Mouse (Mus musculus): Measurements from ENCODE around the gene Ksr1. TPM values are rescaled to one million over a fixed set of nuclear protein-coding genes. Genes with fewer than 3 reads are reported as not detected.

Ksr1 gene
- polyA plus RNA-seq, 1 experiment from 2014 or later = 3.3 TPM

DNA sequence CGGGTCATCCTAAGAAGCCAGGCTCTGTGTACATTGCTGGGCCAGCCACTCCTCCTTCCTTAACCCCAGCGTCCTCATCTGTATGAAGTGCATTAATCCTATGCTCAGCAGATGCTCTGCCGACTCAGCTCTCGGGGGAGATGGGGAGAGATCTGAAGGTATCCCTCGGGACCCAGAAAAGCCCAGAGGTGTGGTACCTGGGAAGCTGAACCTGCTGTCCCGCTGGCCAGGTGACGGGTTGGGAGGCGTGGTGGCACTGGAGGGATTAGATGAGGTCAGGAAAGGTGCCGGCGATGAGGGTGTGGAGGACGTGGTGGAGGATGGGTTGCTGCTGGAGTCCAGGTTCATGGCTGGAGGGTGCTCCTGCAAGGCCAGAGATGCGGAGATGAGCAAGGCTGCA lies 113.2 kb downstream of the Ksr1 start:
- Histone ChIP-seq H3K4me3 (ENCODE audit: low read length) (no peak overlapping the region), H3K27me3 (ENCODE audit: control insufficient read depth, insufficient read depth, low read length) (no peaks in the 10 kb centered on the region), H3K9ac (ENCODE audit: low read length) (no peak overlapping the region), H3K27ac (ENCODE audit: low read length) (no peak overlapping the region), H3K4me1 (ENCODE audit: control insufficient read depth, insufficient read depth, low read length) (peaks cover 8% of the 10 kb centered on the region; the same call in 1 of the 2 replicates), H3K4me2 (ENCODE audit: low read depth, low read length) (no peak overlapping the region), H3K36me3 (ENCODE audit: control insufficient read depth, insufficient read depth) (peaks cover 12% of the 10 kb centered on the region), H3K9me3 (replicated peaks; ENCODE audit: control insufficient read depth, low read length) (no peaks in the 10 kb centered on the region)
- no peak for ATAC-seq (replicated peaks; ENCODE audit: extremely low read depth, insufficient read depth, low FRiP score)
- WGBS = 82% methylated on average over 12 of the region's 12 CpGs

GRCm38 (mm10) chr11:79031452-79031746 lies 114.8 kb downstream of the Ksr1 start:
- H3K36me3 ChIP-seq (ENCODE audit: control insufficient read depth, insufficient read depth) = peaks cover 22% of the 10 kb centered on the region
- ATAC-seq (replicated peaks; ENCODE audit: extremely low read depth, insufficient read depth, low FRiP score) = no peak
- 63% methylated on average over 5 of the region's 5 CpGs for WGBS
- peaks cover 5% of the 10 kb centered on the region; the same call in 1 of the 2 replicates for H3K4me1 ChIP-seq (ENCODE audit: control insufficient read depth, insufficient read depth, low read length)
- H3K9me3 ChIP-seq (replicated peaks; ENCODE audit: control insufficient read depth, low read length) = no peaks in the 10 kb centered on the region
- H3K27ac ChIP-seq (ENCODE audit: low read length) = no peak overlapping the region
- no peak overlapping the region; the same call in 1 of the 2 replicates for H3K9ac ChIP-seq (ENCODE audit: low read length)
- no peak overlapping the region for H3K4me3 ChIP-seq (ENCODE audit: low read length)
- no peak overlapping the region for H3K4me2 ChIP-seq (ENCODE audit: low read depth, low read length)
- H3K27me3 ChIP-seq (ENCODE audit: control insufficient read depth, insufficient read depth, low read length) = no peaks in the 10 kb centered on the region

GRCm38 (mm10) chr11:79030570-79031451 lies 115.4 kb downstream of the Ksr1 start:
- 40% methylated on average over 19 of the region's 19 CpGs for WGBS
- Histone ChIP-seq H3K9ac (ENCODE audit: low read length) (no peak overlapping the region; the same call in 1 of the 2 replicates), H3K27ac (ENCODE audit: low read length) (peak overlapping the region; percentile 30; the same call in 1 of the 2 replicates), H3K9me3 (replicated peaks; ENCODE audit: control insufficient read depth, low read length) (no peaks in the 10 kb centered on the region), H3K4me3 (ENCODE audit: low read length) (no peak overlapping the region), H3K27me3 (ENCODE audit: control insufficient read depth, insufficient read depth, low read length) (no peaks in the 10 kb centered on the region), H3K36me3 (ENCODE audit: control insufficient read depth, insufficient read depth) (peaks cover 23% of the 10 kb centered on the region), H3K4me1 (ENCODE audit: control insufficient read depth, insufficient read depth, low read length) (peaks cover 3% of the 10 kb centered on the region; the same call in 1 of the 2 replicates), H3K4me2 (ENCODE audit: low read depth, low read length) (no peak overlapping the region)
- ATAC-seq (replicated peaks; ENCODE audit: extremely low read depth, insufficient read depth, low FRiP score) = no peak

DNA sequence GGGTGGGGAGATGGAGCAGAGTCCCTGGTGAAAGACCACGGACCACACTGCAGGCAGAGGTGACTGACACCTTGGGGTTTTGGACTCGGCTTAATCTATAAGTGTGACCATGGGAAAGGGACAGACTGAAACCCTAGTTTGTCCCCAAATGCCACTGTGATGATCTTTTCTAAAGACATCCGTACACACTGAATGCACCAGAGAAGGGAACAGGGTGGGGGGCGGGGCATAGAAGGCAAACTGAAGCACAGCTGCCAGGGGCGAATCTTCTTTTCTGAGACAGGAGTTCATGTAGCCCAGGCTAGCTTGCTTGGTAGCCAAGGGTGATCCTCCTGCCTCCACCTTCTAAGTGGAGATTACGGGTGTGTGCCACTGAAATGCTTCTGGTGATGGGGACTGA lies 122.5 kb downstream of the Ksr1 start:
- Histone ChIP-seq H3K36me3 (ENCODE audit: control insufficient read depth, insufficient read depth) (peaks cover 32% of the 10 kb centered on the region), H3K9ac (ENCODE audit: low read length) (peak overlapping the region; percentile 34; the same call in 1 of the 2 replicates), H3K9me3 (replicated peaks; ENCODE audit: control insufficient read depth, low read length) (no peaks in the 10 kb centered on the region), H3K27ac (ENCODE audit: low read length) (peak overlapping the region; percentile 85), H3K4me3 (ENCODE audit: low read length) (peak overlapping the region; percentile 4; the same call in 1 of the 2 replicates), H3K4me1 (ENCODE audit: control insufficient read depth, insufficient read depth, low read length) (0 out of 2 replicates have a peak, but pooled peaks cover 3% of the 10 kb centered on the region), H3K27me3 (ENCODE audit: control insufficient read depth, insufficient read depth, low read length) (no peaks in the 10 kb centered on the region), H3K4me2 (ENCODE audit: low read depth, low read length) (peak overlapping the region; percentile 28)
- no peak for ATAC-seq (replicated peaks; ENCODE audit: extremely low read depth, insufficient read depth, low FRiP score)
- 60% methylated on average over 6 of the region's 6 CpGs for WGBS

- Histone ChIP-seq H3K9me3 (replicated peaks; ENCODE audit: control insufficient read depth, low read length) (no peaks in the 10 kb centered on the region), H3K9ac (ENCODE audit: low read length) (peak overlapping the region; percentile 34; the same call in 1 of the 2 replicates), H3K4me1 (ENCODE audit: control insufficient read depth, insufficient read depth, low read length) (0 out of 2 replicates have a peak, but pooled peaks cover 3% of the 10 kb centered on the region), H3K27ac (ENCODE audit: low read length) (peak overlapping the region; percentile 85), H3K4me2 (ENCODE audit: low read depth, low read length) (peak overlapping the region; percentile 28), H3K4me3 (ENCODE audit: low read length) (peak overlapping the region; percentile 4; the same call in 1 of the 2 replicates), H3K27me3 (ENCODE audit: control insufficient read depth, insufficient read depth, low read length) (no peaks in the 10 kb centered on the region), H3K36me3 (ENCODE audit: control insufficient read depth, insufficient read depth) (peaks cover 36% of the 10 kb centered on the region)
- ATAC-seq (replicated peaks; ENCODE audit: extremely low read depth, insufficient read depth, low FRiP score) = peak; percentile 76
- 22% methylated on average over 7 of the region's 7 CpGs for WGBS
Observed at GRCm38 (mm10) chr11:79023342-79023741, 122.9 kb downstream of the Ksr1 start.

DNA sequence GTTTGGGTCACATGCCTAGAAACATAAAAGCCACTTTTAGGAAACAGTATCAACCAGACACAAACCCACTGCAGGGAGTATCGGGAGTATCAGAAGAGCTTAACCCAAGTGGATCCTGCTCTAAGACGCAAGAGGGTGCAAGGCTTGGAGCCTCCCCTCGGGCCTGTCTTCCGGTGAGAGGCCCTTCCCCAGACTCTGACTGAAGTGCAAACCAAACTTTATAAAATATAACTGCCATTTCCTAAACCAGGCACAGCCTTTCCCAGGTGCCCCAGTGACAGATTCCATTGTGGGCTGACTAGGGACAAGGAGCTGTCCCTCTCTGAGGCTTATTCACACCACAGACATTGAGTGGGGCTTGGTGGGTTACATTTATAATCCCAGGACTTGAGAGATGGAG lies 123.4 kb downstream of the Ksr1 start:
- Histone ChIP-seq H3K4me1 (ENCODE audit: control insufficient read depth, insufficient read depth, low read length) (0 out of 2 replicates have a peak, but pooled peaks cover 3% of the 10 kb centered on the region), H3K9me3 (replicated peaks; ENCODE audit: control insufficient read depth, low read length) (no peaks in the 10 kb centered on the region), H3K27me3 (ENCODE audit: control insufficient read depth, insufficient read depth, low read length) (no peaks in the 10 kb centered on the region), H3K4me3 (ENCODE audit: low read length) (no peak overlapping the region), H3K36me3 (ENCODE audit: control insufficient read depth, insufficient read depth) (peaks cover 37% of the 10 kb centered on the region), H3K4me2 (ENCODE audit: low read depth, low read length) (peak overlapping the region; percentile 28), H3K9ac (ENCODE audit: low read length) (peak overlapping the region; percentile 34; the same call in 1 of the 2 replicates), H3K27ac (ENCODE audit: low read length) (peak overlapping the region; percentile 85)
- 0 out of 2 replicates have a peak, but pooled peaks have one; percentile 14 for ATAC-seq (replicated peaks; ENCODE audit: extremely low read depth, insufficient read depth, low FRiP score)
- 66% methylated on average over 4 of the region's 4 CpGs for WGBS

GRCm38 (mm10) chr11:79020535-79021045 lies 125.6 kb downstream of the Ksr1 start:
- no peak overlapping the region for H3K4me2 ChIP-seq (ENCODE audit: low read depth, low read length)
- 0 out of 2 replicates have a peak, but pooled peaks cover 3% of the 10 kb centered on the region for H3K4me1 ChIP-seq (ENCODE audit: control insufficient read depth, insufficient read depth, low read length)
- 75% methylated on average over 21 of the region's 21 CpGs for WGBS
- no peak overlapping the region for H3K9ac ChIP-seq (ENCODE audit: low read length)
- H3K4me3 ChIP-seq (ENCODE audit: low read length) = no peak overlapping the region
- H3K27me3 ChIP-seq (ENCODE audit: control insufficient read depth, insufficient read depth, low read length) = no peaks in the 10 kb centered on the region
- no peak for ATAC-seq (replicated peaks; ENCODE audit: extremely low read depth, insufficient read depth, low FRiP score)
- peaks cover 28% of the 10 kb centered on the region for H3K36me3 ChIP-seq (ENCODE audit: control insufficient read depth, insufficient read depth)
- no peak overlapping the region for H3K27ac ChIP-seq (ENCODE audit: low read length)
- no peaks in the 10 kb centered on the region for H3K9me3 ChIP-seq (replicated peaks; ENCODE audit: control insufficient read depth, low read length)

DNA sequence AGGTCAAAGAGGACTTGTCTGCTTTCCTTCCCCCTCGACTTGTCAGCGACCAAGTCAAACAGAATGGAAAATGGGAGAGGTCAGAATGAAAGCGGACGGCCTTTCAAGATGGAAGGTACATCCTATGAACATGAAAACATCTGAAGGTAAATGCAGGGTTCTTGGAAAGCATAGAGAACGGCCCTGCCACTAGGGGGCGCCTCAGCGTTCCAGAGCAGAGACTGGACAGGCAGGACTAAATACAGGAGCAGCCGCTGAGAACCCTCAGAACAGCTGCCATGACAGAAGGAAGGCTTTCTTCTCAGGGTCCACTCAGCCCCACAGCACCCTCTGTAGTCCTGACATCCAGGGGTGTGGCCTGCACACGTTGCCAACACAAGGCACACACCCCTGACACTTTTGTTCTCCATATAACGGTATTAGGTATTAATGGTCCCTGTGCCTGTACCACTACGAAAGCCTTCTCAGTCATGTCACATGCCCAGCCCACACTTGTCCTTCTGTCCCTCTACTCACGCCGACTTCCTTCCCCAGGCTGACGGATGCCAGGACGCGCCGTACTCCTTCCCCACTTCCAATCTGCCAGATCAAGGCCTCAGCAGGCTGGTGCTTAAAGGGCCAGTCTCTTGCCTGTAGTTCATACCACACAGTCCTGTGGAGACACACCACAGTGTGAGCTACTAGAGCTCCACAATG lies 126.2 kb downstream of the Ksr1 start:
- no peak overlapping the region for H3K27ac ChIP-seq (ENCODE audit: low read length)
- WGBS = 70% methylated on average over 17 of the region's 17 CpGs
- no peak overlapping the region for H3K4me2 ChIP-seq (ENCODE audit: low read depth, low read length)
- H3K9ac ChIP-seq (ENCODE audit: low read length) = no peak overlapping the region
- no peak overlapping the region for H3K4me3 ChIP-seq (ENCODE audit: low read length)
- peaks cover 28% of the 10 kb centered on the region for H3K36me3 ChIP-seq (ENCODE audit: control insufficient read depth, insufficient read depth)
- H3K9me3 ChIP-seq (replicated peaks; ENCODE audit: control insufficient read depth, low read length) = no peaks in the 10 kb centered on the region
- ATAC-seq (replicated peaks; ENCODE audit: extremely low read depth, insufficient read depth, low FRiP score) = no peak
- no peaks in the 10 kb centered on the region for H3K27me3 ChIP-seq (ENCODE audit: control insufficient read depth, insufficient read depth, low read length)
- peaks cover 3% of the 10 kb centered on the region; the same call in 1 of the 2 replicates for H3K4me1 ChIP-seq (ENCODE audit: control insufficient read depth, insufficient read depth, low read length)

All from heart, embryonic 16.5 days (tissue).